Mouse (Mus musculus): ENCODE results near the gene 1600014C23Rik.

1600014C23Rik gene

GRCm38 (mm10) chr17:45689120-45689519 lies 44.5 kb downstream of the 1600014C23Rik start:
- DNase-seq (ENCODE audit: low spot score), result no peak

- DNase-seq (ENCODE audit: low spot score), result peak; percentile 37
These were observed 46.9 kb downstream of the 1600014C23Rik start, which contains the start of gene Tmem63b for GRCm38 (mm10) chr17:45686716-45687115. Gene Tmem63b, minus strand, starts transcription at chr17:45686905.

- peak; percentile 96 for DNase-seq (ENCODE audit: low spot score)
These were observed 47.5 kb downstream of the 1600014C23Rik start, which contains the start of gene Mrpl14 for GRCm38 (mm10) chr17:45686093-45686619. Gene Mrpl14, plus strand, starts transcription at chr17:45686322.

- peak; percentile 59 for DNase-seq (ENCODE audit: low spot score)
These were observed 48.2 kb downstream of the 1600014C23Rik start for GRCm38 (mm10) chr17:45685171-45686092.

GRCm38 (mm10) chr17:45684667-45685131 lies 48.9 kb downstream of the 1600014C23Rik start:
- no peak for DNase-seq (ENCODE audit: low spot score)

Measured in retina, embryonic 14.5 days (tissue).